Mouse (Mus musculus) brain, embryonic 14.5 days (tissue): ENCODE data around the gene Cic. TPM values are rescaled to one million over a fixed set of nuclear protein-coding genes. Genes with fewer than 3 reads are reported as not detected.
A peak's percentile ranks its signal among the peaks of the same experiment; 100 is the strongest.
"Not testable (repeated sequence)": the region's sequence is repeated elsewhere in the genome, so short reads cannot be mapped to it uniquely, and the experiment has no call there.

Experiments used
- DNase-seq: peaks from one replicate; pipeline ENCODE4 v3.0.0-alpha.2; 2011; ENCODE audit warnings: low read depth
- CTCF ChIP-seq: fragments of 200-500 bp; IDR thresholded peaks from 2 replicates; pipeline ENCODE4 v1.5.1; 2012; ENCODE audit warnings: inconsistent platforms, mild to moderate bottlenecking, moderate library complexity, borderline replicate concordance; ENCODE audit not compliant: insufficient read depth, insufficient read length; ENCODE audit errors: extremely low read depth
- POLR2A ChIP-seq: fragments of 200-500 bp; IDR thresholded peaks from 2 replicates; pipeline ENCODE4 v1.6.1; 2012; ENCODE audit warnings: mild to moderate bottlenecking, inconsistent platforms, borderline replicate concordance; ENCODE audit not compliant: poor library complexity, insufficient read depth, insufficient read length, severe bottlenecking; ENCODE audit errors: extremely low read depth
- polyA plus RNA-seq: library from polyadenylated mRNA; depleted of rRNA; stranded (reverse); fragments of >200 nt; gene quantifications from 2 replicates; pipeline ENCODE4 v1.2.3, GENCODE M21; 2012

Cic gene
- polyA plus RNA-seq, 1 experiment, result 149 TPM

DNA sequence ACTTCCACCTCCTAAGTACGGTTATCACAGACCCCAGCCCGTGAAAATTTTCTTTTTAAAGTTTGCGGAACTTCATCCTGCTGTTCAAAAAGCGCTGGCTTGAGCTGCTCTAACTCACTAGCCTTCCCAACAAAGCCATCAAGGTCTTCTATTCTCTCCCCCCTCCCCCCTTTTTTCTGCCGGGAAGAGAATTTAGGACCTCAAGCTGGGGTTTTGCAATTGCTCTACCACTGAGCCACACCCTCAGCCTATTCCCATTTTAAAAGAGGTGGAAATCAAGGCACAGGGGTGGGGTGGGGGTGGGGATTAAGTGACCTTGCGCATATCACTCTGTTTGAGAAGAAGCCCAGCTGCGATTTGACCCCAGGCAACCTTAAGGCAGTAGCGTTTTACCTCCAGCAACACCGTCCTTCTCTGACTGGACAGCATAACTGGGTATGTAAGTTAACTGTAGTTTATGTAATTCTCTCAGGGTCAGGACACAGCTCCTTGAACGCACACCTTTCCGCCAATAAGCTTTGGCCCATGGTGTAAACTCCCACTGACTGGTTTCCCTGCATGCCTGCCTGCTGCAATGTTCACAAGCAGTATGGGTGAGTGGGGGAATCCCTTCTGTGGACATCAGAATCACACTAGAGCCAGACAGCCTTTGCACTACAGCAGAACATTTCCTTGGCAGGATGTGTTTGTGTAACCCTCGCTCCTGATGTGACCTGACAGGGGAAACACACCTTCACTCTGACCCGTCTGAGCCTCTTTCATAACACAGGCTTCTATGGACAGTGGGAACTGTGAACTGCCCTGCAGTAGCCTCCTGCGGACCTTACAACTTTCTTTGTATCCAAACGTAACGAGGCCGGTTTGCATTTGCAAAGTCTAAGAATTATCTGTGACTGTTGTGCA is 3.3 kb upstream of the Cic start:
- no peak for DNase-seq
- TF ChIP-seq CTCF (no peak), POLR2A (no peak)

GRCm38 (mm10) chr7:25265743-25266142 is 1.8 kb upstream of the Cic start:
- not testable (repeated sequence) for DNase-seq

DNA sequence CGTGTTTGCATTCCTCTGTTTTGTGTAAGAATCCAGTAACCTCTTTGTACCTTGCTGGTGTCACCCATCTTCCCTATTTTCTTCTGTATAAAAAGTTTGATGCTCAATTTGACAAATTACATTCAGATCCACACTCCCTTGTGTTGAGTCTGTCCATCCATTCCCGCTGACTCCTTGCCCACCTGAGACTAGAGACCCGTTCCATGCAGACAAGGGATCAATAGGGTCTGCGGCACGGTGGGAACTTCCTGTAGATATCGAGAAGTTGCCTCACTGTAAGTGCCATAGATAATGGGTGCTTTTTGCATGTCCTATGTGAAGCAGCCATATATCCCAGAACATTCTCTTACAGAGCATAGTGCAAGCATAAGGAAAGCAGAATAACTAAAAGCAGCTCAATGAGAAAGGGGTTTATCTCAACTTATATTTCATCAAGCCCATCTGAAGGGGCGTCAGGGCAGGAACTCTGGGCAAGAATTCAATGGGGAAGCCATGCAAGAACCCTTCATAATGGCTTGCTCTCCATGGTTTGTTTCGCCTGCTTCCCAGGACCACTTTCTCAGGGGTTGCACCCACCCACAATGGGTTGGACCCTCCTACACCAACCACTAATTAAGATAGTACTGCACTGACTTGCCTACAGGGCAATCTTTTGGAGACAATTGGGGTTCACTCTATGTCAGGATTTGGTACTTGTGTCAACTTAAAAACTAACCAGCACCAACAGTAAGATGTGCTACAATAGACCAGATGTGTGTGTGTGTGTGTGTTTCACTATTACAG is 1.1 kb upstream of the Cic start:
- DNase-seq, result no peak
- no peak for TF ChIP-seq POLR2A
- TF ChIP-seq CTCF, result no peak

- no peak for TF ChIP-seq CTCF
- TF ChIP-seq POLR2A, result no peak
- DNase-seq, result peak; percentile 100
Observed at GRCm38 (mm10) chr7:25267751-25268463, 403 bp downstream of the Cic start.

GRCm38 (mm10) chr7:25268588-25268987 is 1.1 kb downstream of the Cic start:
- DNase-seq, result no peak
- TF ChIP-seq POLR2A (no peak), CTCF (no peak)

GRCm38 (mm10) chr7:25269029-25269428 is 1.5 kb downstream of the Cic start:
- TF ChIP-seq CTCF, result no peak
- TF ChIP-seq POLR2A, result no peak

GRCm38 (mm10) chr7:25269545-25270271 is 2.2 kb downstream of the Cic start:
- TF ChIP-seq POLR2A (no peak), CTCF (no peak)
- DNase-seq, result no peak

More at GRCm38 (mm10) chr7:25269029-25269428, 1.5 kb downstream of the Cic start:
- DNase-seq, result no peak

GRCm38 (mm10) chr7:25270652-25271633 is 3.4 kb downstream of the Cic start:
- DNase-seq, result no peak
- TF ChIP-seq POLR2A, result no peak
- TF ChIP-seq CTCF, result no peak

- no peak for DNase-seq
- TF ChIP-seq CTCF (no peak), POLR2A (no peak)
Observed at GRCm38 (mm10) chr7:25271651-25272444, 4.3 kb downstream of the Cic start.
